ENCODE assay signal across 8 mouse cellular contexts in the genomic region with DNA sequence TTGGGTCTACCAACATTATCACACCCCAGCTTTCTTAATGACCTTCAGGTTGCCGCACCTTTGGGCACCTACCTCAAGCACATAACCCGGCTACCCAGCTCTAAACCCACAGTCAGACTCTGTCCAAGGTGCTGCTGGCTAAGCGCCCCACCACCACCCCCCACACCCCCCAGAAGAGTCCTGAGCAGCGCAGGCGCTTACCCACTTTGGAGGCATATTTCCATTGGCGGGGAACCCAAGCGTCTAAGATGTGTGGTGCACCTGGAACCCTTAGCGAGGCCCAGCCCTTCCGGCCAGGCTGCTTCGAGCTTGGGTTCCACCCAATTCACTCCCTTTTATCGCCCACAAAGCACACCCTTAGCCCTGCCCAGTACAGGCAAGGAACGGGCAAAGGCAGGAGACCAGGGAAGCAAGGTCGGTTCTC. TPM values are rescaled to one million over a fixed set of nuclear protein-coding genes. Genes with fewer than 3 reads are reported as not detected.
DNase-seq lines count a peak whose midpoint lies in the region; ATAC-seq lines count a peak whose summit lies in the region.

A gene (minus strand): TSS at position 270 of the 424 bp plus-strand sequence.

- H3K4me1 ChIP-seq in kidney, embryonic 15.5 days = peaks cover 67% of the 10 kb centered on the region
- peaks cover 25% of the 10 kb centered on the region for H3K4me1 ChIP-seq in forebrain, embryonic 11.5 days (replicated peaks; ENCODE audit: control insufficient read depth, insufficient read depth, low read length)
- H3K4me1 ChIP-seq in hindbrain, embryonic 16.5 days (ENCODE audit: control insufficient read depth, insufficient read depth, low read depth, low read length) = peaks cover 34% of the 10 kb centered on the region
- peaks cover 57% of the 10 kb centered on the region for H3K4me1 ChIP-seq in liver, embryonic 15.5 days (replicated peaks)
- H3K4me1 ChIP-seq in stomach, embryonic 15.5 days = peaks cover 32% of the 10 kb centered on the region

- H3K27ac ChIP-seq in kidney, embryonic 15.5 days = peak within 1 kb of the TSS; percentile 63
- peak within 1 kb of the TSS; percentile 46; the same call in 1 of the 2 replicates for H3K27ac ChIP-seq in forebrain, embryonic 11.5 days (ENCODE audit: low read depth, low read length)
- H3K27ac ChIP-seq in hindbrain, embryonic 16.5 days (ENCODE audit: low read depth, low read length) = peak within 1 kb of the TSS; percentile 84
- H3K27ac ChIP-seq in liver, embryonic 15.5 days (replicated peaks) = peak within 1 kb of the TSS; percentile 45; the same call in 1 of the 2 replicates
- H3K27ac ChIP-seq in stomach, embryonic 15.5 days = peak within 1 kb of the TSS; percentile 67; the same call in 1 of the 2 replicates

- H3K27me3 ChIP-seq in kidney, embryonic 15.5 days = peaks cover 67% of the 10 kb centered on the region
- peaks cover 51% of the 10 kb centered on the region for H3K27me3 ChIP-seq in forebrain, embryonic 11.5 days (ENCODE audit: control insufficient read depth, insufficient read depth, low read length)
- H3K27me3 ChIP-seq in hindbrain, embryonic 16.5 days (replicated peaks; ENCODE audit: control insufficient read depth, insufficient read depth, low read length) = peaks cover 43% of the 10 kb centered on the region
- H3K27me3 ChIP-seq in liver, embryonic 15.5 days = peaks cover 85% of the 10 kb centered on the region
- peaks cover 46% of the 10 kb centered on the region for H3K27me3 ChIP-seq in stomach, embryonic 15.5 days (replicated peaks)

- peaks cover 17% of the 10 kb centered on the region for H3K36me3 ChIP-seq in kidney, embryonic 15.5 days
- H3K36me3 ChIP-seq in forebrain, embryonic 11.5 days (ENCODE audit: control insufficient read depth, insufficient read depth, low read length) = no peaks in the 10 kb centered on the region
- H3K36me3 ChIP-seq in hindbrain, embryonic 16.5 days (ENCODE audit: control insufficient read depth, insufficient read depth, low read length) = peaks cover 12% of the 10 kb centered on the region
- H3K36me3 ChIP-seq in liver, embryonic 15.5 days (replicated peaks) = peaks cover 17% of the 10 kb centered on the region; the same call in 1 of the 2 replicates
- H3K36me3 ChIP-seq in stomach, embryonic 15.5 days = no peaks in the 10 kb centered on the region

- DNase-seq in kidney, postnatal 14 days = no peak
- DNase-seq in forebrain, embryonic 11.5 days (ENCODE audit: low spot score) = no peak
- no peak for DNase-seq in embryo, embryonic 10 days (ENCODE audit: low spot score)

- 8% methylated on average over 13 of the region's 13 CpGs for WGBS in kidney, embryonic 15.5 days
- WGBS in forebrain, embryonic 11.5 days = 7% methylated on average over 13 of the region's 13 CpGs
- 10% methylated on average over 13 of the region's 13 CpGs for WGBS in hindbrain, embryonic 16.5 days
- 1% methylated on average over 13 of the region's 13 CpGs for WGBS in liver, embryonic 15.5 days (ENCODE audit: insufficient replicate concordance)
- WGBS in stomach, embryonic 15.5 days = 7% methylated on average over 13 of the region's 13 CpGs

- H3K9me3 ChIP-seq in kidney, embryonic 15.5 days (replicated peaks) = no peaks in the 10 kb centered on the region
- no peaks in the 10 kb centered on the region for H3K9me3 ChIP-seq in forebrain, embryonic 11.5 days (ENCODE audit: control insufficient read depth, low read length)
- H3K9me3 ChIP-seq in hindbrain, embryonic 16.5 days (ENCODE audit: control insufficient read depth, low read length) = no peaks in the 10 kb centered on the region
- no peaks in the 10 kb centered on the region for H3K9me3 ChIP-seq in liver, embryonic 15.5 days (replicated peaks)
- H3K9me3 ChIP-seq in stomach, embryonic 15.5 days = no peaks in the 10 kb centered on the region

- H3K4me3 ChIP-seq in kidney, embryonic 15.5 days (replicated peaks) = peak within 1 kb of the TSS; percentile 63
- peak within 1 kb of the TSS; percentile 64 for H3K4me3 ChIP-seq in forebrain, embryonic 11.5 days (ENCODE audit: low read depth, low read length)
- peak within 1 kb of the TSS; percentile 64 for H3K4me3 ChIP-seq in hindbrain, embryonic 16.5 days (ENCODE audit: low read length)
- peak within 1 kb of the TSS; percentile 67 for H3K4me3 ChIP-seq in liver, embryonic 15.5 days (replicated peaks)
- peak within 1 kb of the TSS; percentile 71 for H3K4me3 ChIP-seq in stomach, embryonic 15.5 days (replicated peaks)

- ATAC-seq in kidney, embryonic 15.5 days (replicated peaks; ENCODE audit: low FRiP score) = peak; percentile 16; the same call in 1 of the 2 replicates
- ATAC-seq in activated CD4-positive, CD25-positive, alpha-beta regulatory T cell, adult 4 months = peak; percentile 11
- ATAC-seq in forebrain, embryonic 11.5 days (replicated peaks; ENCODE audit: low FRiP score) = no peak; the same call in none of the 2 replicates
- ATAC-seq in hindbrain, embryonic 16.5 days = peak; percentile 41
- ATAC-seq in liver, embryonic 15.5 days (ENCODE audit: insufficient read depth) = peak; percentile 84
- peak; percentile 56 for ATAC-seq in stomach, embryonic 15.5 days (ENCODE audit: insufficient read depth, low FRiP score, low read depth)

- peak within 1 kb of the TSS; percentile 58 for H3K9ac ChIP-seq in kidney, embryonic 15.5 days
- H3K9ac ChIP-seq in forebrain, embryonic 11.5 days (ENCODE audit: low read length) = peak within 1 kb of the TSS; percentile 74
- H3K9ac ChIP-seq in hindbrain, embryonic 16.5 days (ENCODE audit: low read depth, low read length) = peak within 1 kb of the TSS; percentile 74
- H3K9ac ChIP-seq in liver, embryonic 15.5 days = peak within 1 kb of the TSS; percentile 69
- peak within 1 kb of the TSS; percentile 35 for H3K9ac ChIP-seq in stomach, embryonic 15.5 days

- H3K4me2 ChIP-seq in kidney, embryonic 15.5 days = peak within 1 kb of the TSS; percentile 97
- peak within 1 kb of the TSS; percentile 99 for H3K4me2 ChIP-seq in forebrain, embryonic 11.5 days (ENCODE audit: low read depth, low read length, severe bottlenecking)
- peak within 1 kb of the TSS; percentile 85 for H3K4me2 ChIP-seq in hindbrain, embryonic 16.5 days (ENCODE audit: low read length)
- H3K4me2 ChIP-seq in liver, embryonic 15.5 days = peak within 1 kb of the TSS; percentile 98
- H3K4me2 ChIP-seq in stomach, embryonic 15.5 days = peak within 1 kb of the TSS; percentile 98

RNA-seq across cellular contexts. Expression of the gene that starts here (rescaled TPM):
- polyA plus RNA-seq in kidney, embryonic 15.5 days (2015; fragmentation: Nextera tagmentation; extraction: Ambion mirVana) = 19.8 and 23.8 TPM in 2 replicates
- polyA plus RNA-seq in activated CD4-positive, CD25-positive, alpha-beta regulatory T cell, adult 4 months (2017; shearing (Covaris generic)) = 1 to 10 TPM in 1 of 2 experiments, under 1 TPM in 1; 0.91 to 2.7 TPM
- 26.5 and 28.8 TPM in 2 replicates for polyA plus RNA-seq in forebrain, embryonic 11.5 days (2014; fragmentation: Nextera tagmentation; extraction: Ambion mirVana)
- polyA plus RNA-seq in hindbrain, embryonic 16.5 days (2015; fragmentation: Nextera tagmentation; extraction: Ambion mirVana) = 81.4 and 84.1 TPM in 2 replicates
- 7.9 and 8.0 TPM in 2 replicates for polyA plus RNA-seq in liver, embryonic 15.5 days (2015; fragmentation: Nextera tagmentation; extraction: Ambion mirVana)
- 22.6 and 23.2 TPM in 2 replicates for polyA plus RNA-seq in stomach, embryonic 15.5 days (2015; fragmentation: Nextera tagmentation; extraction: Ambion mirVana)
